Mouse (Mus musculus) liver, adult 2 months (tissue): ENCODE measurements around the gene Ddhd1. TPM values are rescaled to one million over a fixed set of nuclear protein-coding genes. Genes with fewer than 3 reads are reported as not detected.

Experiments
- DNase-seq: peaks from one replicate; pipeline ENCODE4 v3.0.0-alpha.2; 2011; ENCODE audit warnings: low read depth, low spot score; ENCODE audit errors: extremely low read depth
- H3K27ac ChIP-seq: fragments of 200-500 bp; replicated peaks from 2 replicates; pipeline ENCODE4 v1.5.1; 2012; ENCODE audit warnings: low read depth, mild to moderate bottlenecking, control low read depth, inconsistent platforms, low read length; ENCODE audit not compliant: insufficient read depth
- H3K27me3 ChIP-seq: fragments of 200-500 bp; 2 replicates; pipeline ENCODE4 v1.6.1; 2012; ENCODE audit warnings: mild to moderate bottlenecking, moderate library complexity, low read length, inconsistent platforms; ENCODE audit not compliant: control insufficient read depth, insufficient read depth
- H3K36me3 ChIP-seq: fragments of 200-500 bp; 2 replicates; pipeline ENCODE4 v1.6.1; 2012; ENCODE audit warnings: low read length, inconsistent platforms; ENCODE audit not compliant: control insufficient read depth, insufficient read depth
- H3K4me1 ChIP-seq: fragments of 200-500 bp; 2 replicates; pipeline ENCODE4 v1.6.1; 2011; ENCODE audit warnings: low read length; ENCODE audit not compliant: control insufficient read depth, insufficient read depth
- H3K4me3 ChIP-seq: fragments of 200-500 bp; 2 replicates; pipeline ENCODE4 v1.5.1; 2011; ENCODE audit warnings: low read depth, mild to moderate bottlenecking, control low read depth, low read length, moderate library complexity; ENCODE audit not compliant: insufficient read depth
- H3K79me2 ChIP-seq: fragments of 200-500 bp; 2 replicates; pipeline ENCODE4 v1.6.1; 2012; ENCODE audit warnings: inconsistent platforms, mild to moderate bottlenecking, low read length, moderate library complexity; ENCODE audit not compliant: control insufficient read depth, insufficient read depth
- H3K9ac ChIP-seq: fragments of 200-500 bp; 2 replicates; pipeline ENCODE4 v1.6.1; 2012; ENCODE audit warnings: low read depth, mild to moderate bottlenecking, control low read depth, inconsistent platforms, low read length
- CTCF ChIP-seq: fragments of 200-500 bp; IDR thresholded peaks from 2 replicates; pipeline ENCODE4 v1.5.1; 2011; ENCODE audit warnings: low read depth, low read length, control low read depth
- POLR2A ChIP-seq: fragments of 200-500 bp; IDR thresholded peaks from 2 replicates; pipeline ENCODE4 v1.6.1; 2011; ENCODE audit warnings: low read length, control low read depth; ENCODE audit not compliant: insufficient read depth; ENCODE audit errors: extremely low read depth
- WGBS: fragments of 180-500 bp; shearing (Covaris S2); methylation state at CpG from one replicate; pipeline ENCODE4 v1.1.7; 2018; 5-methylcytosine and 5-hydroxymethylcytosine counted together
- polyA plus RNA-seq: library from polyadenylated mRNA; depleted of rRNA; stranded (reverse); fragments of >200 nt; gene quantifications from 2 replicates; pipeline ENCODE4 v1.2.3, GENCODE M21; 2012
- total RNA-seq: library from RNA; depleted of rRNA; stranded (reverse); fragments of >200 nt; gene quantifications from 2 replicates; pipeline ENCODE4 v1.2.3, GENCODE M21; 2014

Ddhd1 gene
- total and polyA plus RNA-seq, 2 experiments: 10.1 to 10.7 TPM

DNA sequence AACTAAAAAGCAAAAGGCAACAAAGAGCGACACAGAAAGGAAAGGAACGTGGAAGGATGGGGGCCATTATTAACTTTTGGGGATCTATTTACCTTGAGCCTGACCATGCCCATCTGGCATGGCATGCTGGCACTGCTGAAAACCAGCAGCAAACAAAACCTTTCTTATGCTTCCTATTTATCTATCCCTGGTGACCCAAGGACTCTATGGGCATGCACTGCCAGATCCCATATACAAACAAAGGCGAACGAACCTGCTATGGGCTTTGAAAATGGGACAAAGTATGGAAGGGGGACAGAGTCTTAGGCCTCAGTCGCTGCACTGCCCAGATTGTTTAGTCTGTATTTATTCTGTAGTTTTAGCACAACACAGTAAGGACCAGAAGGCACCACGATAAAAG is 43.5 kb downstream of the Ddhd1 start:
- 74% methylated on average over 6 of the region's 6 CpGs for WGBS
- DNase-seq: peak; percentile 66
- Histone ChIP-seq H3K27me3 (no peaks in the 10 kb centered on the region), H3K4me3 (no peak overlapping the region), H3K36me3 (peaks cover 52% of the 10 kb centered on the region), H3K9ac (no peak overlapping the region), H3K27ac (no peak overlapping the region), H3K4me1 (peaks cover 2% of the 10 kb centered on the region), H3K79me2 (no peaks in the 10 kb centered on the region)
- no peak for TF ChIP-seq POLR2A
- no peak for TF ChIP-seq CTCF

DNA sequence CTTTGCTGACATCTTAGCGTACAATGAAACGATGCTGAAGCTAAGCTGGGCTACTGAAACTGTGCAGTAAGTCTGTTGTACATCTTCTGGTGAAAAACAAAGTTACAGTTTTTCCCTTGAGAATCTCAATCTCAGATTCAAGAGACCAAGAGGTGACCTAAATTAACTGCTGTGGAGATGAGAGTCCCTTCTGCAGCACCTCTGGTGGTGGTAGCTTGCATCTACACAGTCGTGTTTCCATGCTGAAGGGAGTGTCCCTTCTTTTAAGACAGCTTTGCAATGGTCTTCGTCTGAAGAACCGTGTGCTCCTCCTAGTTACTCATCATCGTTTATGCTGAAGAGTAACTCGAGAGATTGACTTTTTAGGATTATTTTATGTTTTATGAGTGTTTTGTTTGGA is 46.3 kb downstream of the Ddhd1 start:
- H3K4me3 ChIP-seq: no peak overlapping the region
- H3K4me1 ChIP-seq: peaks cover 2% of the 10 kb centered on the region
- DNase-seq: no peak
- no peak overlapping the region for H3K27ac ChIP-seq
- 92% methylated on average over 7 of the region's 7 CpGs for WGBS
- TF ChIP-seq CTCF (no peak), POLR2A (no peak)
- no peak overlapping the region for H3K9ac ChIP-seq
- H3K36me3 ChIP-seq: peaks cover 47% of the 10 kb centered on the region
- no peaks in the 10 kb centered on the region for H3K27me3 ChIP-seq
- no peaks in the 10 kb centered on the region for H3K79me2 ChIP-seq

DNA sequence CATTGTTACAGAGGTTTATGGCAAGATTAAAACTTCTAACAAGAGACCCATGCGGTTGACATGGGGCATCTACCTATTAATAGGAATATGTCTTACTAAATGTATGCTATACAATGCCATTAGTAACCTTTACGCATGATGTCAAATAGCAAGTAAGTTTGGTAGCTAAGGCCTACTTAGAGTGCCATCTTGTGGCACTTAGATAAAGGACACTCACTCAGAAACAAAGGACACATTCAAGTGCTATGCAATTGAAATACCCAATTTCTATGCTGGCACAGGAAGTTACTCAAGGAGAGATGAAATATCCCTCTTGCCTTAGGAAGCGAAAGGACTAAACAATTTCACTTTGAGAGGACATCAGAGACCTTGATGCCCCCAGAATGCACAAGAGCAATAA is 55.9 kb downstream of the Ddhd1 start:
- no peak overlapping the region for H3K27ac ChIP-seq
- H3K4me3 ChIP-seq: no peak overlapping the region
- no peak overlapping the region for H3K9ac ChIP-seq
- TF ChIP-seq POLR2A (no peak), CTCF (peak; percentile 25; the same call in 1 of the 2 replicates)
- no peaks in the 10 kb centered on the region for H3K79me2 ChIP-seq
- H3K27me3 ChIP-seq: no peaks in the 10 kb centered on the region
- no peaks in the 10 kb centered on the region for H3K4me1 ChIP-seq
- 82% methylated on average over 3 of the region's 3 CpGs for WGBS
- DNase-seq: peak; percentile 21
- H3K36me3 ChIP-seq: peaks cover 45% of the 10 kb centered on the region

DNA sequence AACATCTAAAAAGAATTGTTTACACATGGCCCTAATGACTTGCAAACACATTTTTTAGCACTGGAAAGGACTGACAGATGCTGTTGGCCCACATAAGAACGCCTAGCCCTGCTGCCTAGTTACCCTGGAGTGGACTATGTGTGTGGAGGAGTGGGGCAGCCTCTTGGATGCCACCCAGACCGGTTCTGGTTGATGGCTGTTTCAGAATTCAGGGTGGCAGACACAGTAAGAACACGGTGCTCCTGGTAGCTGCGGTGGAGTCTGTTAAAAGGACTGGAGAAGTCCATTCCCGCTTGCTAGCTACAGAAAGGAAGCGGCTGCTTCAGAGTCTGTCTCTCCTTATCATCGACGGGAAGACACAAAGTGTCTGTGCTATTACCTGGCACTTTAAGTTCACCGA is 57.4 kb downstream of the Ddhd1 start:
- no peak for DNase-seq
- Histone ChIP-seq H3K4me1 (no peaks in the 10 kb centered on the region), H3K9ac (no peak overlapping the region), H3K27ac (no peak overlapping the region), H3K4me3 (no peak overlapping the region), H3K36me3 (peaks cover 47% of the 10 kb centered on the region), H3K27me3 (no peaks in the 10 kb centered on the region), H3K79me2 (no peaks in the 10 kb centered on the region)
- 89% methylated on average over 9 of the region's 9 CpGs for WGBS
- TF ChIP-seq CTCF (no peak), POLR2A (no peak)

DNA sequence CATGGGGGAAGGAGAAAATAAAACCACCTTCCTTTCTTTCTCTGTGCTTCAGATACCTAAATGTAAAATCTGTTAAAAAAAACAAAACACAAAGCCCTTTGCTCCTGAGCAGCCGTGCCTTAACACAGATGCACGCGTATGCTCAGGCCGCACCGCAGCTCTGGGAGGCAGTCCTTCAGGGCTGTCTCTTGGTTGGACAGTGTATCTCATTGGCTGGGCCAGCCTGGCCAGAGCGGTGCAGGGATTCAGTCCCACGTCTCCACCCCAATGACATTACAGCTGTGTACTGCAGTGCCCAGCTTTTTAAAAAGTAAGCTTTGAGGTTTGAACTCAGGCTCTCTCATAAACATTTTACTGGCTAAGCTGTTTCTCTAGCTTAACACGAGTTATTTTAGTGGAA is 60.1 kb downstream of the Ddhd1 start:
- H3K27me3 ChIP-seq: no peaks in the 10 kb centered on the region
- TF ChIP-seq POLR2A (no peak), CTCF (no peak)
- H3K4me3 ChIP-seq: no peak overlapping the region
- H3K4me1 ChIP-seq: no peaks in the 10 kb centered on the region
- H3K79me2 ChIP-seq: no peaks in the 10 kb centered on the region
- H3K36me3 ChIP-seq: peaks cover 48% of the 10 kb centered on the region
- H3K9ac ChIP-seq: no peak overlapping the region
- no peak overlapping the region for H3K27ac ChIP-seq
- no peak for DNase-seq
- WGBS: 87% methylated on average over 8 of the region's 8 CpGs

DNA sequence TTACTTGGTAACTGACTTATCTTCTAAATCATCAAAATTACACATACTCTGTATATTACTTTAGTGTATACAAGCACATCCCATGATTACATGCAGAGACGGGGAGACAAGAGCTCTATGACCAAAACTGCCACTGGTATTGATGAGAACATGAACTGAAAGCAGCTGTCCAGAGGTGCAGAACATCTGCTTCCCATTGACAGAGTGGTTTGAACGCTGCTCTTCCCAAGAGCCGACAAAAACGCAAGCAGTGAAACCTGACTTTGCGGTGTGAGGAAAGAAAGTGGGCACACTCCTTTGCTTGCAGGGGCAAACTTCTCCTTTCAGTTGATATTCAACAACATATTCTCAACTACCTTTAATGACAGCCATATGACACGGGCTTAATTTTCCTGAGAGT is 64.7 kb downstream of the Ddhd1 start:
- H3K79me2 ChIP-seq: no peaks in the 10 kb centered on the region
- H3K27ac ChIP-seq: no peak overlapping the region
- no peak overlapping the region for H3K9ac ChIP-seq
- H3K27me3 ChIP-seq: no peaks in the 10 kb centered on the region
- 92% methylated on average over 6 of the region's 6 CpGs for WGBS
- TF ChIP-seq CTCF: no peak
- no peak for TF ChIP-seq POLR2A
- no peak overlapping the region for H3K4me3 ChIP-seq
- H3K4me1 ChIP-seq: peaks cover 3% of the 10 kb centered on the region; the same call in 1 of the 2 replicates
- no peak for DNase-seq
- H3K36me3 ChIP-seq: peaks cover 22% of the 10 kb centered on the region; the same call in 1 of the 2 replicates
